Mouse (Mus musculus) heart, embryonic 12.5 days (tissue): ENCODE results near the gene Hoxd11. TPM values are rescaled to one million over a fixed set of nuclear protein-coding genes. Genes with fewer than 3 reads are reported as not detected.

Experiments used
- ATAC-seq: fragments of 200-750 bp; cut with Nextera tagmentation; 2 replicates; pipeline ENCODE4 v1.8.0; 2017; ENCODE audit warnings: moderate TSS enrichment, moderate library complexity; ENCODE audit not compliant: insufficient number of reproducible peaks, low FRiP score
- H3K27ac ChIP-seq: fragments of 300-500 bp; sonication (generic); 2 replicates; pipeline ENCODE4 v1.5.1; 2016; ENCODE audit warnings: mild to moderate bottlenecking, moderate library complexity; ENCODE audit not compliant: poor library complexity, severe bottlenecking
- H3K27me3 ChIP-seq: fragments of 300-500 bp; sonication (generic); replicated peaks from 2 replicates; pipeline ENCODE4 v1.6.1; 2016; ENCODE audit warnings: mild to moderate bottlenecking, moderate library complexity
- H3K36me3 ChIP-seq: fragments of 300-500 bp; sonication (generic); 2 replicates; pipeline ENCODE4 v1.6.1; 2016; ENCODE audit warnings: mild to moderate bottlenecking, moderate library complexity
- H3K4me1 ChIP-seq: fragments of 300-500 bp; sonication (generic); replicated peaks from 2 replicates; pipeline ENCODE4 v1.6.1; 2016; ENCODE audit warnings: mild to moderate bottlenecking
- H3K4me2 ChIP-seq: fragments of 300-500 bp; sonication (generic); 2 replicates; pipeline ENCODE4 v1.6.1; 2016; ENCODE audit warnings: mild to moderate bottlenecking, moderate library complexity
- H3K4me3 ChIP-seq: fragments of 300-500 bp; sonication (generic); 2 replicates; pipeline ENCODE4 v1.5.1; 2016; ENCODE audit warnings: mild to moderate bottlenecking
- H3K9ac ChIP-seq: fragments of 300-500 bp; sonication (generic); 2 replicates; pipeline ENCODE4 v1.6.1; 2016; ENCODE audit warnings: mild to moderate bottlenecking, moderate library complexity
- H3K9me3 ChIP-seq: fragments of 300-500 bp; sonication (generic); replicated peaks from 2 replicates; pipeline ENCODE4 v1.6.1; 2016; ENCODE audit warnings: mild to moderate bottlenecking, moderate library complexity
- WGBS: fragments of 180-500 bp; shearing (Covaris S2); methylation state at CpG from one replicate; pipeline ENCODE4 v1.1.7; 2016; 5-methylcytosine and 5-hydroxymethylcytosine counted together
- polyA plus RNA-seq: library from polyadenylated mRNA; unstranded; fragments of >200 nt; fragmentation: Nextera tagmentation; extraction: Ambion mirVana; gene quantifications from 2 replicates; pipeline ENCODE4 v1.2.1, GENCODE M21; 2016

The Hoxd11 gene
- polyA plus RNA-seq, 1 experiment from 2014 or later: not detected

DNA sequence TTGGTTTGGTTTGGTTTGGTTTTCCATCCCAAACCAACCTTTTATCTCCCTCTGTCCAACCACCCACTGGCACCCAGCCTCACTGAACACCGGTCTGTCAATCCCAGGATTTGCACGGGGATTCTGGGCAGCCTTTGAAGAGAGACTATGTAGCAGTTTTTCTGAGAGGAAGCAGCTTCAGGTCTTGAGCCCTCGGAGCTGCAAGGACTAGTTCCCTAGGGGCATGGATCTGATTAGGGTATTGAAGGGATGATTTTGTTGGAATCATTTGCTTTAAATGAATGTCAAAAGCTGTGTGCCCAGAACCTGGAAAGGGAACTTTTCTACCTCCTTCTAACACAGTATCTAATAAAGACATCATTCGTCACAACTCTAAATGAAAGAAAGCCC, 22.7 kb upstream of the Hoxd11 start:
- Histone ChIP-seq H3K36me3 (no peaks in the 10 kb centered on the region), H3K9ac (no peak overlapping the region), H3K27ac (no peak overlapping the region), H3K4me3 (no peak overlapping the region), H3K4me2 (no peak overlapping the region), H3K27me3 (peaks cover 81% of the 10 kb centered on the region), H3K4me1 (peaks cover 24% of the 10 kb centered on the region), H3K9me3 (no peaks in the 10 kb centered on the region)
- ATAC-seq: no peak
- 2% methylated on average over 4 of the region's 4 CpGs for WGBS

DNA sequence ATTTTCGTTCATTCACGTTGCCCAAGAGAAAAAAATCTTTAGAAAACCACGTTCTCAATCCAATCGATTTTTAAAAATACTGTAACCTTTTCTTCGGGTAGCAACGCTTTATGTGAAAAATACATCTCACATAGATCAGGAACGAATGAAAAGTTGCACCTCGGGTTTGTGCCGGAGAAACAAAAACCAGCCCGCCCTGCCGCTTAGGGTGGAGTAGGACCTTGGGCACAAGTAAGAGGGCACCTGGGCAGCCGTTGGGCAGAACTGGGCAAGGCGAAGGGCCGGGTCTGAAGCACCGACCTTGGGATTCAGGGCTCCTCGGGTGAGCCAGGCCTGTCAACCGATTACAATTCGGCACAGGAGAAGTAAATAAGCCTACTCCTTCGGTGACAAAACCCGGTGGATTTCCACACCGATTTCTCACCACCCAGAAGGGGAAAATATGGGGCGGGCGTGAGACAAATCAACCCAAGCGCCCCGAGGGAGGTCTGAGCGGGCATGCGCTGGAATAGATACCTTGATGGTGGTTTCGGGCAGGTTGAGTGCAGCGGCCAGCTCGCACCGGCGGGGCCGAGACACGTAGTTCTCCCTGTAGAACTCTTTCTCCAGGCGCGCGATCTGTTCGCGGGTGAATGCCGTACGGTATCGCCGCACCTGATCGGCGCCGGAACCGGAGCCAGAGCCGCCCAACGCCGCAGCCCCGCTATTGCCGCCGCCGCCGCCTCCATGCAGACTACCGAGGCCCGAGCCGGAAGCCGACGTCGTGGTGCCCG, 21.9 kb upstream of the Hoxd11 start:
- Histone ChIP-seq H3K36me3 (no peaks in the 10 kb centered on the region), H3K4me1 (peaks cover 26% of the 10 kb centered on the region), H3K4me3 (peak overlapping the region; percentile 15), H3K27me3 (peaks cover 81% of the 10 kb centered on the region), H3K27ac (no peak overlapping the region), H3K4me2 (peak overlapping the region; percentile 33), H3K9ac (no peak overlapping the region), H3K9me3 (no peaks in the 10 kb centered on the region)
- WGBS: 3% methylated on average over 62 of the region's 62 CpGs
- ATAC-seq: no peak

DNA sequence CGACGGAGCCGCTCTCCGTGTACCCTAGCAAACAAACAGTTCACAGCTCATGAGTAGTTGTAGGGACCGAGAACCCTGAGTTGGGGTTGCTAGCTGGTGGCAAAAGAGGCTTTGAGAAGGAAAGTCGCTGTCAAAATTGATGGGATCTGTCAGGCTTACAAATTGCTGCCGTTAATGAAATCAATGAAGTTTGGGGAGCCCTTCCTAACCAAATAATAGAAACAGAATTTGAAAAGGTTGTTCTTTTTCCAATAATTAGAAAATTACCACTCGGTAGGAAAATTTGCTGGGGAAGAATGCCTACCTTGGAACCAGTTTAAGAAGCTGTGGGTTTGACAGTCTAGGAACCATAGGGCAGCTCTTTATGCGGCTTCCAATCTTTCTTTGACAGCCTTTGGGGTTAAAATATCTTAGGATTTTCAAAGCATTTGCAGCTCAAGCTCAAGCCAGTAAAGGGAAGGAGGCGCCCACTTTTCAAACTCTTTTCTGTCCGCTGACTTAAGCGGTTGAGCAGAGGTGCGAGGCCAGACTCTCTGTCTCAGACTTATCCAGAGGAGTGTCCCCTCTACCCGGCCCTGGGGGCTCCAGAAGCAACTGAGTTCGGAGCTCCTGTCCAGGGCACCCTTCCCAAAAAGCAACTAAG, 21.2 kb upstream of the Hoxd11 start:
- no peak overlapping the region for H3K27ac ChIP-seq
- peaks cover 85% of the 10 kb centered on the region for H3K27me3 ChIP-seq
- no peak for ATAC-seq
- under 1% methylated on average over 15 of the region's 15 CpGs for WGBS
- H3K9me3 ChIP-seq: no peaks in the 10 kb centered on the region
- peaks cover 26% of the 10 kb centered on the region for H3K4me1 ChIP-seq
- H3K4me2 ChIP-seq: peak overlapping the region; percentile 33; the same call in 1 of the 2 replicates
- no peaks in the 10 kb centered on the region for H3K36me3 ChIP-seq
- H3K4me3 ChIP-seq: peak overlapping the region; percentile 15
- H3K9ac ChIP-seq: no peak overlapping the region

DNA sequence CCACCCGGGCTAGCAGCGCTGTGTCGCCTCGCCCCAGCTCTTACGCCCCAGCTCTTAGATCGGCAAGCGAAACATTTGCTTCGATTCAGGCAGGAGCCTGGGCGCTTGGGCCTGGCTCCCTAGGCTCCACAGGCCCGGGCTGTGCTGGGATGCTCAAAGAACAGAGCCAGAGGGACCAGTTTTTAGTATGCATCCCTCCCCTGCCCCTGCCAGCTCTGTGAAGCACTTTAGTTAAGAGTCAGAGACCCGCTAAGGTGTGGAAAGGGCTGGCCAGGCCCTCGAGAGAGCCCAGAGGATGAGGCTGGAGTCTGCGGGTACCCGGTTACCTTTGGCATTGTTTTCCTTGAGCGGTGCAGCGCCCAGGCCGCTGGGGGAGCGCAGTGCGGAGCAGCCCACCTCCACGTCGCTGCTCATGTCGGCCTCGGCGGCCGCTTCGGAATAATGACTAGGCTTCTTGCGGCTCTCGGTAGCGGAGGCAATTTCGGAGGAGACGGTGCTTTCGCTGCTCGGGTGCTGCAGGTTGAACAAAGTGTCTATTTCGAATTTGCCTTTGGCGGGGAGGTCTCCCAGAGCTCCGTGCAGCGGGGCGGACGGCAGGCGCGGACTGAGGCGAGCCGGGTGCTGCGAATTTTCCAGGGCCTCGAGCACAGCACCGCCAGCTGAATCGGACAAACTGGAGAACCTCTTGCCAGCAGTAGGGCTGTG, 20.5 kb upstream of the Hoxd11 start:
- Histone ChIP-seq H3K9me3 (no peaks in the 10 kb centered on the region), H3K27me3 (peaks cover 89% of the 10 kb centered on the region), H3K36me3 (no peaks in the 10 kb centered on the region), H3K4me2 (no peak overlapping the region), H3K4me1 (peaks cover 26% of the 10 kb centered on the region), H3K27ac (no peak overlapping the region), H3K4me3 (no peak overlapping the region), H3K9ac (no peak overlapping the region)
- no peak for ATAC-seq
- 1% methylated on average over 47 of the region's 47 CpGs for WGBS

DNA sequence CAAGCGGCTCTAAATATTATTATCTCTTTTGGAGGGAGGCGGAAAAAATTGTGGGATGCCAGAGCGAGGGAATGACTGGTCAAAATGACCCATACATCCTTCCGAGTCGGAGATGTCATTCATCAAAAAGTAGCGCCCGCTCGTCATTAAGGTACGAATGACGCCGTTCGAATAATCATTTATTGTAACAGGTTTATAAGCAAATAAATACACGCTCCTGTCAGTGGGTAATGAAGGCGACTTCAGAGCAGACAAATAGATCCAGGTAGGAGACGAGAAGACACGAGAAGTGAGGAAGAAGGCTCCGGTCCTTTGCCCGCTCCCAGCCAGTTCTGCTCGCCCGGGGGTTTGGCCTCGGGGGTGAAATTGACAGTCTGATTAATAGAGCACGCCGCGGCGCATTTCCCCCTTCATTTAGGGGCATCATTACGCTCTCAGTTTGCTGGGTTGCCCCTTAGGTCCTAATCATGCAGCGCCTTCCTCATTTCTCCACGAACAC, 19.8 kb upstream of the Hoxd11 start, which contains the start of gene Evx2:
Evx2 (minus strand) TSS at position 51 of the 499 bp plus-strand sequence.
- H3K9ac ChIP-seq: no peak within 1 kb of the TSS
- H3K27ac ChIP-seq: no peak within 1 kb of the TSS
- H3K4me3 ChIP-seq: no peak within 1 kb of the TSS
- WGBS: 2% methylated on average over 28 of the region's 28 CpGs
- no peaks in the 10 kb centered on the region for H3K9me3 ChIP-seq
- peaks cover 26% of the 10 kb centered on the region for H3K4me1 ChIP-seq
- no peaks in the 10 kb centered on the region for H3K36me3 ChIP-seq
- no peak within 1 kb of the TSS for H3K4me2 ChIP-seq
- H3K27me3 ChIP-seq: peaks cover 89% of the 10 kb centered on the region
- ATAC-seq: no peak

DNA sequence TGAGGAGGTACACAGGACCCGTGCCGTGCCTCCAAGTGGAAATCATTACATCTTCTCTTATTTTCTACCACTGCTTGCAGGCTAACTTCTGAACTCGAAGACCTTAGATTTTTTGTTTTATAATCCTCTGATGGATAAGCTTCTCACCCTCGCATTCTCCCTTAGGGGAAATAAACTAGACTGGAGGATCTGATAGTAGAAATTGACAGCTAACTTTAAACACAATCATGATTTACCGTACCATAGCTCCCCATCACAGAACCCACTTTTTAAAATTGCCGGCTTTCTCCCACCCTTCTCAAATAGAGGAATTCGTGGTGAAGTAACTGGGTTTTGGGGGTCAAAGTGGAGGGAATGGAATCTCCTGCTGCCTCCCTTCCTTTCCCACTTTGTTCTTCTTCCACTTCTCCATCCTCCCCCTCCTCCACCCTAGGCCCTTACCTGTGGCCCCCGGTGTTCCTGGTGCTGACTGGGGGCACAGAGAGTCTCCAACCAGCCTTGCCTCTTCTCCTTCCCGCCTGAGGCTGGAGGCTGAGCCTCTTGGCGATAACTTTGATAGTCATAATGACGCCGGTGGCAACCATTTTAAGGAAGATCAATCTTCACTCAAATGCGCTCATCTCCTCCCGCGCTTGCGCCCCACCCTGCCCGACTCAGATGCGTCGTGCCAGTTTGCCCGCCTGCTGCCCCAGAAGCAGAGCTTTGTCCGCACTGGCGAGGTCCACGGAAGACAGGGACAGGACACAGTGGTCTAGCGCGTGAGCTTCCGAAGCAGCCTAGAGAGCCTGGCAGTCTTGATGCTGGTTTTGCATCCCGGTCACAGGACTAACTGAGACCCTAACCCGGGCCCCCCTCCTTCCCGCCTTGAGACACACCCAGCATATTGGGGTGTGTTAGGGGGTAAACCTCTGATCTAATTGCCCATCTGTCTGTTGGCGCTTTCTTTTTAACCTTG, 18.7 kb upstream of the Hoxd11 start:
- H3K9ac ChIP-seq: no peak overlapping the region
- peaks cover 21% of the 10 kb centered on the region for H3K4me1 ChIP-seq
- no peak overlapping the region for H3K27ac ChIP-seq
- no peak for ATAC-seq
- WGBS: 4% methylated on average over 30 of the region's 30 CpGs
- no peaks in the 10 kb centered on the region for H3K36me3 ChIP-seq
- H3K4me3 ChIP-seq: no peak overlapping the region
- no peak overlapping the region for H3K4me2 ChIP-seq
- H3K27me3 ChIP-seq: peaks cover 87% of the 10 kb centered on the region
- no peaks in the 10 kb centered on the region for H3K9me3 ChIP-seq

DNA sequence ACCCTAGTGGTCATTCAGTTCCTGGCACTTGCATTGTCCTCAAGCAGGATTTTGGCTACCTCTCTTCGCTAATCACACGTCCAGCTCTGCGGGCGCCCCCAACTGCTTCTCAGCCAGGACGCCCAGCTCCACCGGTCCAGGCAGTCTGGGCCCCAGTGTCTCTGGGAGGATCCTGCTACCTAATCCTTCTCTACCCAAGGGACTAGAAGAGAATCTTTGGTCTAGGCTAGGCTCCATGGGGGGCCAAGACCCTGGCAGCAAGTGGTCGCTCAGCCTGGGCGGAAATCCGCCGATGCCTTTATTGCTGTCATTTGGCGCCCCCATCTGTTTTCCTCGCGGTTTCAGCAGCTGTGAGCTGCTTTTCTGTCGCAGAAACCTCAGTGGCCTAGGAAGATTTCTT, 17.7 kb upstream of the Hoxd11 start:
- no peaks in the 10 kb centered on the region for H3K9me3 ChIP-seq
- H3K27ac ChIP-seq: no peak overlapping the region
- H3K9ac ChIP-seq: no peak overlapping the region
- peaks cover 87% of the 10 kb centered on the region for H3K27me3 ChIP-seq
- H3K36me3 ChIP-seq: no peaks in the 10 kb centered on the region
- peak overlapping the region; percentile 20 for H3K4me3 ChIP-seq
- H3K4me1 ChIP-seq: peaks cover 16% of the 10 kb centered on the region; the same call in 1 of the 2 replicates
- peak overlapping the region; percentile 55 for H3K4me2 ChIP-seq
- WGBS: under 1% methylated on average over 14 of the region's 14 CpGs
- no peak for ATAC-seq

DNA sequence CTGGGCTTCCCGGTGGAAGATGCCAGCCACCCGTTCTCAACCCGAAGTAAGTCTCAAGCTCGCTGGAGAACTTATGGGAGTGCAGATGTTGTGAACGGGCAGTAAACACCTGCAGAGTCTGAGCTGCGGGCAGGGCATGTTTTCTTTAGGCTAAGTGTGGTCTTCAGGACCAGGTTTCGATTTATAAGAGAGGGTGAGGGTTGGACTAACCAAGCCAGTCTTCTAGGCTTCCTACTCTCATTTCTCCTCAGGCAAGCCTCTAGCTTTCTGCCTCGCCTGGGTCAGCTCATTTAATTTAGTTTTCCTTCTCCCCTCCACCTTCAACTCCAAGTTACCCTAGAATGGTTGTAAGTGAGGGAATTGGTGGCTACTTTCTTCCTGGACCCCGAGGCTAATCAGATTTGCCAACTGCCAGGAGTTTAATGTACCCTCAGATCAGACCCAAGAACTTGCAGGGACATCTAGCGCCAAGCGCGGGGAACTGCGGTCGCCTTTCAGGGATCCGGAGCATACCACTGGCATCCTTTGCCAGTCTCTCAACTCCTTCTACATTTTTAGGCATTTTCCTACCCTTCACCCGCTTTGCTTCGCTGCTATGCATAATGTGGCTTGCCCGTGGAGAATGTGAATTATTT, 15.9 kb upstream of the Hoxd11 start:
- H3K4me3 ChIP-seq: no peak overlapping the region
- H3K4me1 ChIP-seq: peaks cover 18% of the 10 kb centered on the region
- H3K36me3 ChIP-seq: no peaks in the 10 kb centered on the region
- ATAC-seq: no peak
- WGBS: 4% methylated on average over 18 of the region's 18 CpGs
- no peak overlapping the region for H3K4me2 ChIP-seq
- no peak overlapping the region for H3K9ac ChIP-seq
- H3K9me3 ChIP-seq: no peaks in the 10 kb centered on the region
- no peak overlapping the region for H3K27ac ChIP-seq
- H3K27me3 ChIP-seq: peaks cover 89% of the 10 kb centered on the region

DNA sequence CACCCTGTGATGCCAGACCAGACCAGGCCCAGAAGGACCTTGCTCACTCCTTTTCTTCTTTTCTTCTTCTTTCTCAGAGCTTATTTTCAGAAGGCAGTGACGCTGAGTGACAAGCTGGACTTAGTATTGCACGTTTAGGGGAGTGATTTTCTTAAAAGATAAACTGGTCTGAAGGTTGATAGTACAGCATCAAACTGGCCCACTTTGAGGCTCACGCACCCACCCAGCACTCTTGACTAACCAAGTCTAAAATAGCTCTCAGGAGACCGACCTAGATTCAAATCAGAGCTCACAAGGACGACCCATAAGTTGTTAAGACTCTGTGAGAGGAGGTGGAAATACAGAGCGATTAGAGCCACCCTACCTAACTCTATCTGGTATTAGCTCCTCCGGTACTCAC, 12.9 kb upstream of the Hoxd11 start:
- Histone ChIP-seq H3K4me2 (no peak overlapping the region), H3K36me3 (no peaks in the 10 kb centered on the region), H3K27ac (no peak overlapping the region), H3K9ac (no peak overlapping the region), H3K4me1 (peaks cover 16% of the 10 kb centered on the region), H3K9me3 (no peaks in the 10 kb centered on the region), H3K4me3 (no peak overlapping the region), H3K27me3 (peaks cover 89% of the 10 kb centered on the region)
- 4% methylated on average over 7 of the region's 7 CpGs for whole genome bisulfite sequencing
- no peak for ATAC-seq

DNA sequence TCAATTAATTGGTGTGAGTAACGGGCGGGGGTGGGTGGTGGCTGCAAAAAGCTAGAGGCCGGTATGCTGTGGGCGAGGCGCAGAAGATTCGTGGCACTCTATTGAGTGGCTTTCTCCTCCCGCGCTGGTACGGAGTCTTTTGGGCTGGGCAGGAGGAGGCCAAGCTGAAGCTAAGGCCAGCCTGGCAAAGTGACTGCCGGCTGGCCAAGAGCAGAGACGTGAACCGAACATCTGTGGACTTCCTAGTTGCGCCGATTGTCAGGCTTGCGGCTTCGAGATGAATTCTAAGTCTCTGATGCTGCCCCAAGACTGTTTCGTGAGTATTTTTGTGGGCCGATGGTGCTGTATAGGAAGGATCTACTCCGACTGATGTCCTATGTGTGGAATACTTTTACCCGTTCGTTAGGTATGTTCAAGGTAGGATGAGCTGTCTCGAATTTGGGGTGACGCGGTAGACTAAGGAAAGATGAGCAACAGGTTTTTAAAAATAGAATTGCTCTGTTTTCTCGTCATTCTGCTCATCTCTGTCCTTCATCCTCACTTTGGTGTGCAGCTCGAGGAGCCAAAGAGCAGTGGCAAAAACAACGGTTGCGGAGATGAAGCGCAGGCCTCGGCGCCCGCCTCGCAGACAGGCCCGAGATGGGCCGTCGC, 12.0 kb upstream of the Hoxd11 start:
- no peaks in the 10 kb centered on the region for H3K36me3 ChIP-seq
- H3K4me1 ChIP-seq: peaks cover 13% of the 10 kb centered on the region
- peak overlapping the region; percentile 76 for H3K4me2 ChIP-seq
- H3K9ac ChIP-seq: no peak overlapping the region
- WGBS: 3% methylated on average over 36 of the region's 36 CpGs
- peaks cover 89% of the 10 kb centered on the region for H3K27me3 ChIP-seq
- peak overlapping the region; percentile 48; the same call in 1 of the 2 replicates for H3K4me3 ChIP-seq
- ATAC-seq: no peak
- no peak overlapping the region for H3K27ac ChIP-seq
- no peaks in the 10 kb centered on the region for H3K9me3 ChIP-seq
